Mouse (Mus musculus) spleen, adult 2 months (tissue): ENCODE measurements around the gene Plekha4. TPM values are rescaled to one million over a fixed set of nuclear protein-coding genes. Genes with fewer than 3 reads are reported as not detected.

ENCODE experiments used
- DNase-seq, 2 experiments: peaks; one replicate each; pipeline versions ENCODE4 v3.0.0 to v3.0.0-alpha.2; 2012 to 2021; ENCODE audit warnings: low spot score in 2 of 2, low read depth in 1 of 2
- H3K27ac ChIP-seq: fragments of 200-500 bp; 2 replicates; pipeline ENCODE4 v1.5.1; 2012; ENCODE audit warnings: low read length, inconsistent platforms; ENCODE audit not compliant: insufficient read depth
- H3K27me3 ChIP-seq: fragments of 200-500 bp; 2 replicates; pipeline ENCODE4 v1.6.1; 2012; ENCODE audit warnings: mild to moderate bottlenecking, moderate library complexity, low read length, inconsistent platforms; ENCODE audit not compliant: control insufficient read depth, insufficient read depth
- H3K36me3 ChIP-seq: fragments of 200-500 bp; 2 replicates; pipeline ENCODE4 v1.6.1; 2012; ENCODE audit warnings: mild to moderate bottlenecking, low read length, inconsistent platforms; ENCODE audit not compliant: control insufficient read depth, insufficient read depth
- H3K4me1 ChIP-seq: fragments of 200-500 bp; 2 replicates; pipeline ENCODE4 v1.6.1; 2011; ENCODE audit warnings: inconsistent platforms; ENCODE audit not compliant: control insufficient read depth, insufficient read depth, insufficient read length
- H3K4me3 ChIP-seq: fragments of 200-500 bp; 2 replicates; pipeline ENCODE4 v1.5.1; 2011; ENCODE audit warnings: mild to moderate bottlenecking, inconsistent platforms; ENCODE audit not compliant: insufficient read depth, insufficient read length; ENCODE audit errors: extremely low read depth
- CTCF ChIP-seq: fragments of 200-500 bp; IDR thresholded peaks from 2 replicates; pipeline ENCODE4 v1.5.1; 2011; ENCODE audit warnings: mild to moderate bottlenecking, inconsistent platforms; ENCODE audit not compliant: insufficient read depth, insufficient read length, insufficient replicate concordance; ENCODE audit errors: extremely low read depth
- POLR2A ChIP-seq: fragments of 200-500 bp; IDR thresholded peaks from 2 replicates; pipeline ENCODE4 v1.6.1; 2011; ENCODE audit warnings: low read depth, low read length, inconsistent platforms
- WGBS: fragments of 180-500 bp; shearing (Covaris S2); methylation state at CpG from one replicate; pipeline ENCODE4 v1.1.7; 2018; 5-methylcytosine and 5-hydroxymethylcytosine counted together
- polyA plus RNA-seq: library from polyadenylated mRNA; depleted of rRNA; stranded (reverse); fragments of >200 nt; gene quantifications from 2 replicates; pipeline ENCODE4 v1.2.3, GENCODE M21; 2012

The Plekha4 gene
- polyA plus RNA-seq, 1 experiment: 6.5 TPM

DNA sequence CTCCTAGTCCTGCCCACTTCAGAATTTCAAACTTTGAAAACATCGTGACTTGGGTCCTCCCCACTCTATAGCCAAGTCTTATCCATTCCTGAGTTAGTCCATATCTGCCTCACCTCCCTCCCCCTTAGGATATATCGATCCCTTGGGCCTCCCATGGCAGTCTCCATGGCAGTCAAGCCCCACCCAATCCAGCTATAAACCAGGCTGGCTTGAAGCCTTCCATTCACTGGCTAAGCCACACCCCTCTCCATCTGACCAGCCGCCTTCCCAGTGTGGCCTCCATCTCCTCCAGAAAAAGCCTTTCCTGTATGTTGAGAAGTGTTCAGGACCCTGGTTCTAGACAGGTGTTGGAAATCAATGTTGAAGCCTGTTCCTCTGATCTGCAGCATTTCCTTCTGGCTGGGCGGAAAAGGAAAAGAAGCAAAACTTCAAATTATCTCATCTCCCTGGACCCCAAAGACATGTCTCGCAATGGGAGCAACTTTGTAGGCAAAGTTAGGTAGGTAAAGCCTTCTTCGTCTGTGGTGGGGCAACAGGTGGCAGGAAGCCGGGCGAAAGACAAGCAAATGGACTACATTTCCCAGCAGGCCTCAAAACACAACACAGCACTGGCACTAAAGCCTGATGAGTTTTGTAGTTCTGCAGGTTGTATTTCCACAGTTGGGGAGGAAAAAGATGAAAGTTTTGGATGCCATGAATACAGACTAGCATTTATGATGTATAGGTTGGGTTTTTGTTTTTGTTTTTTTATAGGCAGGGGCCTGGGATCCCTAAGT, 6.6 kb upstream of the Plekha4 start:
- no peak overlapping the region for H3K4me3 ChIP-seq
- TF ChIP-seq POLR2A (no peak), CTCF (no peak)
- H3K36me3 ChIP-seq: peaks cover 7% of the 10 kb centered on the region
- no peak overlapping the region for H3K27ac ChIP-seq
- no peaks in the 10 kb centered on the region for H3K27me3 ChIP-seq
- no peaks in the 10 kb centered on the region for H3K4me1 ChIP-seq
- 78% methylated on average over 8 of the region's 8 CpGs for WGBS
- DNase-seq: no peak

DNA sequence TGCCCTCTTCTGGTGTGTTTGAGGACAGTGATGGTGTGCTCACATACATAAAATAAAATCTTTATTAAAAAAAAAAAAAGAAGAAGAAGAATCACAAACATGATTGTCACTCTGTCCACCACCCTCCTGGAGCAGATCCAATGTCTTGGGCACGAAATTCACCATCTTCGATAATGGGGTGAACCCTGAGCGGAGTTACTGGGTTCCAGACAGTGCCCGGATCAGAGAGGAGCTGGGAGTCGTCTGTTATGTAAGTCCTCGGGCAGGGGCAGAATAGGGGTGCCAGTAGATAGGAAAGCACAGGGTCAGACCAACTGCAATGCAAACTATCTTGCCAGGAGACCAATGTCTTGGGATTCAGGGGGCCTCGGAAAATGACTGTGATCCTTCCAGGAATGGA, 5.5 kb upstream of the Plekha4 start:
- H3K4me3 ChIP-seq: no peak overlapping the region
- TF ChIP-seq CTCF (no peak), POLR2A (no peak)
- H3K36me3 ChIP-seq: peaks cover 7% of the 10 kb centered on the region
- H3K27ac ChIP-seq: no peak overlapping the region
- no peaks in the 10 kb centered on the region for H3K27me3 ChIP-seq
- WGBS: 93% methylated on average over 7 of the region's 7 CpGs
- DNase-seq: no peak
- peaks cover 6% of the 10 kb centered on the region; the same call in 1 of the 2 replicates for H3K4me1 ChIP-seq

DNA sequence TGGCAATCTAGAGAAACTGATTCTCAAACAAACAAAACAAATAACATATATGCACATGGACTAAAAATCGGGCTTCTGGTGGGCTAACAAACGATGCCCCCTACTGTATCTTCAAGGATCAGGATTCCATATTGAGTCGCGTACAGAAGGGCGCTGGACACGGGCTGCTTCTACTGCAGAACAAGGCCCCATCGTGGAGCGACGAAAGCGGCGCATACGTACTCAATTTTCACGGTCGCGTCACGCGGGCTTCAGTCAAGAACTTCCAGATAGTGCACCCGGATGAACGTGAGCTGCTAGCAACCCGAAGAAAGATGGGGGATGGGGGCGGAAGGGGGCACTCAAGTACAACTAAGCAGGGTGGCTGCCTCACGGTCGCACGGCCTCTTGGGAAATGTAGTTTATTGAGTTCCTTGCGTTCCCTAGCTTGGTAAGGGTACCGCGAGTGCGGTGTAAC, 4.4 kb upstream of the Plekha4 start:
- Histone ChIP-seq H3K27me3 (no peaks in the 10 kb centered on the region), H3K4me3 (peak overlapping the region; percentile 66), H3K4me1 (peaks cover 6% of the 10 kb centered on the region; the same call in 1 of the 2 replicates), H3K27ac (peak overlapping the region; percentile 89), H3K36me3 (peaks cover 7% of the 10 kb centered on the region)
- under 1% methylated on average over 28 of the region's 28 CpGs for WGBS
- peak; percentile 91 to 93 for DNase-seq
- TF ChIP-seq POLR2A (peak; percentile 14), CTCF (no peak)

DNA sequence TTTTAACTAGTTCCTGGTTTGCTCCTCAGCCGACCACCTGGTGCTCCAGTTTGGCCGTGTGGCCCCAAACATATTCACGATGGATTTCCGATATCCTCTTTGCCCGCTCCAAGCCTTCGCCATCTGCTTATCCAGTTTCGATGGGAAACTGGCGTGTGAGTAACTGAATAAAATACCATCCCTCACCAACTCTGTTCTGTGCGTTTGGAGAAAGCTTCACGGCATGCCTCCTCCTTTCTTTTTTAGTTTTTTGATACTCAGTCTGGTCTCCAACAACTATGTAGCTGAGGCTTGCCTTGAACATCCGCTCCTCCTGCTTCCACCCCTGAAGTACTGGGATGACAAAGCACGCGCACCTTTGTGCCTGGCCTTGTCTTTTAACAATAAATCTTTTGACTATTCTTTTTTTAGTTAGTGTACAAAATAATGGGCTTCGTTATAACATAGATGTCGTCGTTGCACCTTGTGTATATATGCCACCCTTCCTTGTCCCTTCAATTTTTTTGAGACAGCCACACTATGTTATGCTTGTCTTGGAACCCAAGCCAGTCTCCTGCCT, 3.9 kb upstream of the Plekha4 start:
- 63% methylated on average over 16 of the region's 16 CpGs for WGBS
- no peak for TF ChIP-seq POLR2A
- TF ChIP-seq CTCF: no peak
- Histone ChIP-seq H3K4me1 (peaks cover 6% of the 10 kb centered on the region; the same call in 1 of the 2 replicates), H3K4me3 (0 out of 2 replicates have a peak overlapping the region, but pooled peaks have one; percentile 2), H3K27me3 (no peaks in the 10 kb centered on the region), H3K27ac (0 out of 2 replicates have a peak overlapping the region, but pooled peaks have one; percentile 89), H3K36me3 (peaks cover 7% of the 10 kb centered on the region)
- no peak for DNase-seq

DNA sequence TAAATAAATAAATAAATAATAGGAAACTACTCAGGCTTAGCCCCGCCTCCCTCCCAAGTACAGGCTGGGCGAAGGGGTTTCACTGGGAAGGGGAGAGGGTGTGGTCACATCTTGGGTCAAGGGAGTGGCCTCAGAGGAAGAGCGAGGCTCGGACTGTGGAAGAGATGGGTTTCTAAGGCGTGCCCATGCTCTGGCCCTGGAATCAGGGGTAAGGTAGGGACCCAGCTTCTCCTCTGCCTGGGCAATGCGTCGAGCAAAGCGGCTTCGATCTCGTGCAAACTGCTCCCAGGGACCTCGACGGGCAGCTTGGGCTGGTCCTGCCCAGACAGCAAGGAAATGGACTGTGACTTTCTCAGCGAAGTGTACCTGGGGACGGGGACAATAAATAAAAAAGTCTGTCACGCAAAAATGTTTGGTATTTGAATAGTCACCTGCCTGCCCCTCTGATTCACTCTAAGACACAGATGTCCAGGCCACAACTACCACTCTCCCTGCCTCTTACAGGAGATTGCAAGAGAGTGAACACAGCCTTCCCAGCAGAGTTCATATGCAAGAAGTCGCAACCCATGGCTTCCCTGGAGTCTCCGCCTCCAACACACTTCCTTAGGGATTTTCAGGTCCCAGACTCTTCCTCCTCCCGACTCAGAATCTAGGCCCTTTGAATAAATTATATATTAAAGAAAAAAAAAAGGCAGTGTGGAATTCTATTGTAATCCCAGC, 3.0 kb upstream of the Plekha4 start:
- Histone ChIP-seq H3K36me3 (peaks cover 7% of the 10 kb centered on the region), H3K4me3 (peak overlapping the region; percentile 0), H3K27ac (no peak overlapping the region), H3K4me1 (peaks cover 6% of the 10 kb centered on the region; the same call in 1 of the 2 replicates), H3K27me3 (no peaks in the 10 kb centered on the region)
- 83% methylated on average over 18 of the region's 18 CpGs for WGBS
- no peak for TF ChIP-seq POLR2A
- TF ChIP-seq CTCF: no peak
- DNase-seq: no peak

DNA sequence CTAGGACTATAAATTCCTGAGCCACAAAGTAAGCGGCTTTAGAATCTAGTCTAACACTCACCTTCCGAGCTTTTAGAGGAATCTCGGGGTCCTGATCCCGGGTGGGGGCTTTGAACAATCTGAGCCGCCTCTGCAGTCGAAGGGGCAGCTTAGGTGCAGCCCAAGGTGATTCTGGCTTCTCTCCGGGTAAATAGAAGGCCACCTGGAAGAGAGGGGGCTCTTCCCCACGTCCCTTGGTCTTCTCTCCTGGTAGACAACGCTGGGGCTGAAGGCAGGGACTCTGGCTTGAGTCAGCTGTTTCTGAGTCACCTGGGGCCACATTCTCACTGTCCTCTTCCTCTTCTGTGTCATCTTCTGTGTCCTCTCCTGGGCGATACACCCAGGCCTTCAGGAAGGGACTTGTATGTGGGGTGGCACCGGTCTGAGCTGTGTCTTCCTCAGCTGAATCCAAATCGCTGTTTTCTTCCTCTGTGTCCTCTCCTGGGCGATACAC, 2.4 kb upstream of the Plekha4 start:
- H3K27ac ChIP-seq: no peak overlapping the region
- H3K4me3 ChIP-seq: peak overlapping the region; percentile 39; the same call in 1 of the 2 replicates

More for the DNA sequence above, 2.4 kb upstream of the Plekha4 start:
- TF ChIP-seq CTCF: no peak
- TF ChIP-seq POLR2A: no peak
- H3K36me3 ChIP-seq: peaks cover 7% of the 10 kb centered on the region
- peaks cover 6% of the 10 kb centered on the region; the same call in 1 of the 2 replicates for H3K4me1 ChIP-seq
- 76% methylated on average over 13 of the region's 13 CpGs for WGBS
- no peak for DNase-seq
- no peaks in the 10 kb centered on the region for H3K27me3 ChIP-seq
